Mouse (Mus musculus): Measurements from ENCODE around the gene Pde6h.
"Not testable (repeated sequence)": the region's sequence is repeated elsewhere in the genome, so short reads cannot be mapped to it uniquely, and the experiment has no call there.

Pde6h gene

DNA sequence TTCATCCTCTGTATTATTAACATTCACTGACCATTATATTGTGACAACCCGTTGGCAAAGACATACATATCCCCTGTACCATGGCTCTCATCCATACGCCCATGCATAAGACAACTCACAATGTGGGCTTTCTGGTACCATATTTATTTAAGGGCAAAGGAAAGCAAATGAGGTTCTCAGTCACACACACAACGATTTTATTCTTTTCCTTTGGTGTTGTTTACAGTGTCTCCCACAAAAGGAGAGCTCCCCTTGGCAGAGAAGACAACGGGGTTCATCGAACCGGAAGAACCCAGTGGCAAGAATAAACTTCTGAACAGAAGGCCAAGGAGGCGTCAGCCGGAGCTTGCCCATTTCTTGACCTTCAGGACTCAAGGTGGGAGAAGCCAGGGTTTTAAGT lies at the start of gene Pde6h:
Gene Pde6h, plus strand, starts transcription at position 301 of the 400 bp plus-strand sequence.
- no peak for DNase-seq

DNA sequence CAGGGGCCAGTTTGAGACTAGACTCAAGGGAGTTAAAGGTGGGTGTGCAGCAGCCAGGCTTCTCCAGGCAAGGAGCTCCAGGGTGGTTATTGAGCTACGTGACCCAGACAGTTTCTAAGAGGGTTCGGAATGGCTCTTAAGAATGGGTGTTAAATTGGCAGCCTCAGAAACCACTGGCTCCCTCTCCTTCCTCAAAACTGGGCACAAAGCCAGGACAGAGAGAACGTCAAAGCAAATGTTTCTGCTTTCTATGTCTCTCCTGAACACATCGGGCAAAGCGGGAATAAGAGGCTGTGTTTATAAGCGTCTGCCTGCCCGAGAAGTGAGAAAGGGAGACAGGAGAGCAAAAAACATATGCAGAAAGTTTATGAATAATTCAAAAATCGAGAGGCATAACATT lies 49.0 kb upstream of the Pde6h start:
- no peak for DNase-seq

DNA sequence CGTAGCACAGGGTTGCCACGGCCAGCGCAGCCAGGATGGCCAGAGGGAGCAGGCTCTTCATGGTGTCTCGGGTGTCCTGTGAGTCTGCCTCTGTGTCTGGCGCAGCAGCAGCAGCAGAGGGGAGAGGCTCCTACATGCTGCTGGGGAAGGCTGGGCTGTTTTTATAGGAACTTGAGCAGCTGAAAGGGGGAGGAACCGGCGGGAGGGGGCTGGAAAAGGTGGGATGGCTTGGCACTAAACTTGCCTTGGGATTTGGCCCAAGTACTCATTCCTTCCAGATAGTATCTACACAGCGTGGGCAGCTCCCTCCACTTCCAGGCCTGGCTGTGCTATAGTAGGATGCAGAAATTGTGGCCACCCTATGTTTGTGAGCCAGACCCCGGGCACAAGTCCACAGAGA lies 48.0 kb upstream of the Pde6h start, which contains the start of gene Mgp:
Gene Mgp, minus strand, starts transcription at position 154 of the 400 bp plus-strand sequence.
- no peak for DNase-seq

DNA sequence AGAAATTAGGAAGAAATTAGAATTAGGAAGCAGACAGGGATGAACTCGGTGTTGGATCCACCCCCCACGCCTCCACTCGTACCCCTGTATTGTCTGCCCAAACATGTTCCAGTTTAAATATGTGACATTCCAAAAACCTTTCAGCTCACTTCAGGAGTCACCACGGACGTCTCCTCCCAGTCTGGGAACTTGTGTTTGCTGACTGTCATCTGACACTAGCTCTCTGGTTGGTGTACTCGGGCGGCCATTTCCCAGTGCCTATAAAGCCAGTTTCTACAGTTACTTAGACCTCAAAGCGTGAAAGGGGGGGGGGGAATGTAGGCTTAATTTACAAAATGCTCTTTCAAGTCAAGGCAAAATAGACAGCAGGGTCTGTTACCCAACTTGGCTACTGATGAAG lies 42.0 kb upstream of the Pde6h start:
- no peak for DNase-seq

DNA sequence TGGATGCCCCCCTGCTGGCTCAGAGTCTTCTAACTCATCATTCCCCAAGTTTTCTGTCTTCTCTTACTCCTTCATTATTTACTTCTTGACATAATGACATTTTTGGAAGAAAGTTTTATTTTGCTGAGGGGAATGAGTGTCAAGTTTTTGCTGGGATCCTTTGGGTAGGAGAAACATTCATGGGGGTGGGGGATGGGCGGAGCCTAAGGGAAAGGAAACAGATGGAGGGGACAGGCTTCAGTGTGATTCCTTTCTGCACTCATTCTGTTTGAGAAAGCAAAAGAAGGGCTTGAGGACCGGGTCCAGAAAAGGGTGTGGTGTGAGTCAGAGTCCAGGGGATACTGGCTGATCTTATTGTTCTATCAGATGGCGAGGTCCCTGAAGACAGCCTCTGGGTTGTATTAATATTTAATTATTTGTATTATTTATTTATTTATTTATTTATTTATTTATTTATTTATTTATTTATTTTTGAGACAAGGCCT lies 40.2 kb upstream of the Pde6h start:
- DNase-seq: no peak

DNA sequence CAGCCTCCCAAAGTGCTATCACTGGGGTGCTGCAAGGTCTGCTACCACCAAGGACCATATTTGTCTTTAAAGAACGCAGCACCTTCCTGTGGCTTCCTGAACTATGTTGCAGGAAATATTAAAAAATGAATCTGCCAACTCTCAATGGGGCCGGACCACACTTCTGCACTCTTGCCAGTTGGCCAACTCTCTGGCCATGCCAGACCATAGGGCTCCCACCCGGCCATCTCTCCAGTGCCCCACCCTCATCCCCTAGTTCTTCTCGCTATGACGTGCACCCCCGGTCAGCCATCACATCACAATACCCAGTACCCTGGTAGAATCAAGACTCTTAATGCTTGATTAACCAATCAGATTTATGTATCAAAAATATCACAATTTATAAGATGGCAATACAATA lies 39.7 kb upstream of the Pde6h start:
- no peak for DNase-seq

DNA sequence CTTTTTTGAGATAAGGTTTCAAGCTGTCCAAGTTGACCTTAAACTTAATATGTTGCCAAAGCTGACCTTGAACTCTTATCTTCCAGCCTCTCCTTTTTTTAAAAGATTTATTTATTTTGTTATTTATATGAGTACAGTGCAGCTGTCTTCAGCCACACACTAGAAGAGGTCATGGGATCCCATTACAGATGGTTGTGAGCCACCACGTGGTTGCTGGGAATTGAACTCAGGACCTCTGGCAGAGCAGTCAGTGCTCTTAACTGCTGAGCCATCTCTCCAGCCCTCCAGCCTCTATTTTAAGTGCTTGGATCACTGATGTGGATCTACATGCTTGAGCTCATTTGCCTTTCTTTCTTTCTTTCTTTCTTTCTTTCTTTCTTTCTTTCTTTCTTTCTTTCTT lies 38.9 kb upstream of the Pde6h start:
- not testable (repeated sequence) for DNase-seq

DNA sequence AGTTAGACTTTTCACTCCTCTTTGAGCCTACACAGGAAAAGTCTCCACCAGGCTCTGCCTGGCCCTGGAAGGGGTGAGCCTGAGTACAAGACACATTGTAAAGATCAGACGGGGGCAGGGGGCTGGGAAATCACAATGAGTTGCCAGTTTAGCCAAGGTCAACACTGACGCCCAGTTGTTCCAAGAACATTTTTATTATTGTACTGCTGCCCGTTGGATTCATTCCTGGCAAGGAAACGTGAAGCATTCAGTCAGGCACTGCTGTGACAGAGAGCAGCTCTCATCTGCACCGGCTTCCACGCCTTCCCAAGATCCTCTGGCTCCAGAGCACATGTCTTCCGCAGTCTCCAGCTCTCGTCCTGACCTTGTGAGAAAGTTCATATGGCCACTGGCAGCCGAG lies 35.8 kb upstream of the Pde6h start:
- DNase-seq: no peak

DNA sequence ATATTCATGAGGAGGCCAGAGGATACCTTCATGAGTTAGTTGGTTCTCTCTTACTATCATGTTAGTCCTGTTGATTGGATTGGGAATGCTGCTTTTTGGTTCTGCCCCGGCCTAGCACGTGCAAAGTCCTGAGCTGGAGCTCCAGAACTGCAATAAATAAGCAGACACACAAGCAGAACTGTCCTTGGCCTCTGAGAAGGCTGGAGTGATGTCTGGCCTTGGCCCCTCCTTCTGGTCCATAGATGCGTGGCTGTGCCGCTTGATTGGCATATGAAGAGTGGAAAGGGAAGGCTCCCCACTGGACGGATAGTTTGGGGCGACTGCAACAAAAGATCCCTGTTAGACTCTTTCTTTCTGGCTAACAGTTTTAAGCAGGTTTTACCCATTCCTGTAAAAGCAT lies 34.6 kb upstream of the Pde6h start:
- DNase-seq: no peak

DNA sequence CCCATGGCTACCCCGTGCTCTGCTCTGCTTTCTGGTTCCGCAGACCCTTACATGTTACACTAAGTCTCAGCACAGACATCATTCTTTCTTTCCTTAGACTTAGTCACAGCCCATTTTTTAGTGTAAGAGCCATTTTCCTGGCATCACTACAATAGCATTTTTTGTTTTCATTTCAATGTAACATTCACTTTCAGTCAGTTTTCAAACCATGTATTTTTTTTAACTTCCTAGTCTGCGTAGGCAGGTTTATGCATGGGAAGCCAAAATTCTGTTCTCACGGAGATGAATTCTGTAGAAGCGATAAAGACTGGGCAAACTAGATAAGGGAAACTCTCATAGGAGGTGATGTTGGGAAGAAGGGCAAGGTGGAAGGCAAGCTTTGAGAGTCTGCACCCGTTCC lies 34.1 kb upstream of the Pde6h start:
- no peak for DNase-seq

DNA sequence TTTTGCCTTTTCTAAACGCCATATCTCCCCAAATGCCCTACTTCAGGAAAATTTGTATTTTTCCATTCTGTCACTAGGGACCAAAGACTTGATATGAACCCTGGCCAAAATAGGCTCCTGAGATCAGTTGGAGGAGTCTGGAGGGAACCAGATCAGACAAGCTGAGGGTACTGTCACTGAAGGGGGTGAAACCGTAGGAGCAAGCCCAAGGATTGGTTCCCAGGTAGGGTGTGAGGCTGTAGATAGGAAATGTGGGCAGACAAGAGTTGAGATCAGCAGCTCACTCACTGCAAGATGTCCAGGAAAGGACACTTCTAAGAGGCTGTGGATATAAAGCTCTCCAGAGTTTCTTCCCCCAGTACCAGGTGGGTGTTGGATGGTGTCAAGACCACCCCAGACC lies 31.6 kb upstream of the Pde6h start:
- no peak for DNase-seq

DNA sequence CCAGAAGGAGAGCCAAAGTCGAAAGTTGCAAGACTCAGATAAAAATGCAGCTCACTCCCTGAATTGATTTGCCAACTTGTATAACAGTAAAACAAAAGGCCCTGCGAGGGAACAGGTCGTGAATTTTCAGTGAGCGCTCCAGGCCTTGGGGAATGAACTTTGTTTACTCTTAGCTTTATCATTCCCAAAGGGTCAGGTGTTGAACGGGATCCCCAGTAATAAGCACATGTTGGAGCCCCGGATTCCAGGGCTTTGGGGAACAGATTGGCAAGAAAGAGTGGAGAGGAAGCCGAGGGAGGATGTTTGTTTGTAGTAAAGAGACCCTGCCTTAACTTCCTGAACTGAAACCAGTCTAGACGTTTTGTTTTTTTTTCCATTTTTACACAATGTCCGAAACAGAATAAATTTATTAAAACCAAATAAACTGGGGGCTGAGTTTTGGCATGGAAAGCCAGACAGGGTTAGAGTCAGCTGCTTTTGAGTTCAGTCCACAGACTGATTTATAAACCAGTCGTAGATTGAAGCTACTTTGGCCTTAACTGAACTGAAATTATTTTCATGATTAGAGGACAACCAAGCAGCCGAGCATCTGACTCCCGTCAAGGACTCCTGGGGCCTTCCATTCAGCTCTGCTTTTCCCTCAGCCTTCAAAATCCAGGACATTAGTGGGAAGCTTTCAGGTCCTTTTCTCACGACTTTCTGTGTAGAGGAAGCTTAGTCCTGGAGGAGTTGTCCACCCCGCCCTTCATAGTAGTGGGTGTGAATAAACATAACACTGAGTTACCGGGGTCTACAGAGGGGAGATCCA lies 28.9 kb upstream of the Pde6h start:
- no peak for DNase-seq

DNA sequence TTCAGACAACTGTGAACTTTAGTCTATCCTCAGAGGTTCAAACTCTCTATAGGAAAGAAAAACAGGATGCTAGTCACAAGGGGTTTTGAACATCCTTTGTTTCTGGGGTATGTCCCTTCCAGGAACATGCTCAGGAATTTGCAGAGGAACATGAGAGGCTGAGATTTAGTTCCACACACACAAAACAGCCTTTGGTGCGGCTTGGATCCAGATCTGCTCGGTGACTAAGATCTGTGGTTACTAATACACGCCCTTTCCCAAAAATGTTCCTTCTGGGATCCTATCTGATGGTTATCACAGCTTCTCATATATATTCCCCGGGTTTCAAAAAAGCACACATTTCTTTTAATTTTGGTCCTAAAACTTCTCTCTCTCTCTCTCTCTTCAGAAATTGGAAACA lies 25.8 kb upstream of the Pde6h start:
- no peak for DNase-seq

DNA sequence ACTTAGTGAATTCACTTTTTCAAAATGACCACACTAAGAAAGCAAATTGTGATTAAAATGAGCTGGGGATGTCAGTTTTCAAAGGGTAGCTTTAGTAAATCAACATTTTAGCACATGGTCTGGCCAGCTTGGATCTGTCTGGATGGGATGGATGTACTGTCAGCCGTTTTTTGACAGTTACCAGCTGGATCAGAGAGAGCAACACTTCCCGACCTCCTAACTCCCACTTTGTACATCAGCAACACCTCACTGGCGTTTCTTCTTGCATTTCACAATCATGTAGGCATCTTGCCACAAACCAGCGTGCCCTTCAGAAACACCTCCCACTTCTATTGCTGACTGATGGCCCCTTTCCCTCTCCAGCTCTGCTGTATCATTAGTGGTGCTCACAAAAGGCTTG lies 25.4 kb upstream of the Pde6h start:
- no peak for DNase-seq

DNA sequence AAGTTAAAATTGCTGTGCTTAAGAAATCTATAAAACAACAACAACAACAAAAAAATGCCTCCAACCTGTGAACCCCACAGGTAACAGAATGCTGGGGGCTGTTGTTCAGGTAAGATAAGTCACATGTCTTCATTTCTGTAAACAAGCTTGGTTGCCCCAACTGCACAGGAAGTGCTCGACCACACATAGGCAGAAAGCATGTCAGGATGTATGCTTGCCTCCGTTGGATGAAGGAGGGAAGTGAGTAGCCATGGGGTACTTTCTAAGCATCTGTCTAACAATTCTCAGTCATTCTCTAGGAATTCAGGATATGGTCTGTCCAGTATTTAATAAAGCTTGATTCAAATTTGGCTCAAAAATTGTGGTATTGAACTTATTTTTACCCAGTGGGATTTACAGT lies 24.7 kb upstream of the Pde6h start:
- no peak for DNase-seq

DNA sequence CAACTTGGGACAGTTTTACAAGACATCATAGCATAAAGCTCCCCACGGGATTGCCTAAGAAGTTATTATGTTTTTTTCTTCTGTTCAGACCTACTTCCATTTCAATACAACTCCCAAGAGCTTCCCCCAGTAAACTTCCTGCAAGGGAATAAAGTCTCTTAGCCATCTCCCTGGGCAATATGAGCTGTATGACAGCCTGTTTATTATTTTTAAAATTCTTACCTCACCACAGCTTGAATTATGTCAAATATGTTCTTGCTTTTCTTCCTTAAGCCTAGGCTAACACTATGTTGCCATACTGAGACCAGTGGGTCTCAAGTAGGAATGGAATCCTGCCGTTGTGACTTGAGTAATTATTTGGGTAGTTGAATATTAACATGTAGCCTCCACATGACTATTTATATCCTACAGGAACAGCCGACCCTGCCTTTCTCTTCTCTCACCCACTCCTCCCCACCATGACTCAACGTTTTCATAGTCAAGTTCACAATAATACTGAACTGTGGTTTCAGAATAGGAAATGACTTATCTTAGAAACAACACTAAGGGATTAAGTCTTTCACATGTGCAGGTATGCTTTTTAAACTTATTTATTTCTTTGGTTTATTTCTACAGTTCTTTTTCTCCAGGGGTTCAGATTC lies 23.1 kb upstream of the Pde6h start:
- DNase-seq: no peak

DNA sequence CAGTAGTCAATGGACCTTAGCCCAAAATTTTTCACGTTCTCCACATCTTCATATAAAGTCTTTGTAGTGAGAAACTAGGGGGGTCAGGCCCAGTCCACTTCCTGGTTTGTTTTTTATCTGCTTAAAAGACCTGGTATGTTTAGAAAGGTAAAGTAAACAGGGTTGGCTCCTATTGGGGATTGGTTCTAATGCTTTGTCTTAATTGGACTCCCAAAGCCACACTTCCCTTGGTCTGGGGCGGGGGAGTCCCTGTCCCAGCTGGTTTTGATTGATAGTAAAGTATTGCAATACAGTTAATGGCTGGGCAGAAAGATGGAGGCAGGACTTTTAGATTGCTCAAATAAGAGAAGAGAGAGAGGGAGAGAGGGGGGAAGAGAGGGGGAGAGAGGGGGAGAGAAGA lies 22.6 kb upstream of the Pde6h start:
- no peak for DNase-seq

DNA sequence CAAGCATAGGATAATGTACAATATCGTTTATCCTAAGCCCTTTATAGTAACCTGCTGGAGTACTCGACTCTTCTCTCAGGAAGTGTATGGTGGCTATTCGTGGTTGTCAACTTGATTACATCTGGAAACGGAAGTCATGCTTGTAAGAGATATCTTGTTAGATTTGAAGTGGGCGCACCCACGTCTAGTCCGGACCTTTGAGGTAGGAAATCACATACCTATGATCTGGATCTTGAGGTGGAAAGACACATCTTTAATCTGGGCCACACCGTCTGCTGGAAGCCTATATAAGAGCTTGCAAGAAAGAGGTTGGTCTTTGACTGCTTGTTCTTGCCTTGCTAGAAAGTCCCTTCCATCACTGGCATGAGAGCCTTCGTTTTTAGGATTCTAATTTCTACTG lies 21.1 kb upstream of the Pde6h start:
- DNase-seq: no peak

DNA sequence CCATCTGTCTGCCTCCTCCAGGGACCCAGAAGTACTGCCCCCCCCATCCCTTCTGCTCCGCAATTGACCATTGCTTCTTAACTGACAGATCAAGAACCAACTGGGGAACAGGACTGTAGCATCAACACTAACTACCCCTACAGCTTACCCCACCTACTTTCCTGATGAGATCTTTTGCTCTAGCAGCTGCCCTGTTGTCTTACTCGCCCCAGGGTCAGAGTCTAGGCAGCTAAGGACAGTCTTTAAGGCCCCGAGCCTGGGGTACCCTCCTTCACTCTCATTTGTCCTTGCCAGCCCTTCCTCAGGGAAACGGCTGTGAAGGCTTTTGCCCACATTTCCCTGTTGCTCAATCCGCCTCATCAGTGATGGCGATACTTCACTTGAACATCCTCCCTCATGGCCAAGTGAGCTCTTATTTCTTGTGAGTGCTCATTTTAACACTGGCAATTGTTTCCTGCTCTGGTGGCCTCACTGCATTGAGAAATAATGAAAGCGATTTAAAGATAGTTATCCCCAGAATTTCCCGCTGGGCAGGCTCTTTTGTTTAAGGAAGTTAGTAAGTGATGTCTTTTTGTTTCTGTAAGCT lies 19.7 kb upstream of the Pde6h start:
- no peak for DNase-seq

DNA sequence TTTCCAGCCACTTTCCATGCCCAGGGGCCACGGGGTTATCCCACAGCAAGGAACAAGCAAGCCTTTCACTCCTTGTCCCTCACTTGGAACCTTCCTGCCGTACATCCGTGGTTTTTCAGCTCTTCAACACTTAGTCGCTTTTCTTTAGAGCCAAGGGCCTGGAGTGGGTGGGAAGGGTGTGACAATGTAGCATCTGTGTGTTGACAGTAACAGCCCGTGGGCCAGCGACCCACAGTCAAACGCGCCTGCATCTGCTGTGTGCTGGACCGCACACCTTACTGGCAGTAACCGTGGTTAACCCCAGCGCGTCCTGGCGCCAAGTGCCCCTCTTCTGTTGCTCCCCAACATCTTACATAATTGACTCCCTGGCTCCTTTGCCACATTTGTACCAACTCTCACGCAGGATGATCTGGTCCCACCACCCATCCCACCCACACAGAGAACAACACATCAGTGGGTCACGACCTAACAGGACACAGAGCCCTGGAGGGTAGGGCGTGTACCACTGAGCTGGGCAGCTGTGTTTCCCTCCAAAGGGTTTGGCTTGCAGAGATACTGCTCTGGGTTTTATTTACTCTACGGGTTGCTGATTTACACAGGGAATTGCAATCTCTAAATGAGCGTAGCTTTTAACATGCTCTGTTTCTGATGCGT lies 17.2 kb upstream of the Pde6h start:
- DNase-seq: no peak

DNA sequence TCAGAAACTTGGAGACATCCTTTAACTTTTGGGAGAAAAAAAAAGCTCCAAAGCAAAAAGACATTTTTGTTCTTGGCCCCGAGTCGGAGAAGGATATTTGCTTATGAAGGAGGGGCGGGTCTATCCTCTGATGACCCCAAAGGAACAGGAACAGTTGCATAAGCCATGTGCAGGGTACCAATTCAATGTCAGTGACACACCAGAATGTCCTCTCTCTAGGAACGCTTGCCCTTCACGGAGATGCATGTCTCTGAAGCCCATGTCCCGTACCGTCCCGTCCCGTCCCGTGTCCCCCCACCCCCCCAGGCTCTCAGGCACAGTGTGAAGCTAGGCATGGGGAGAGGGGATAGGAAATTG lies 16.7 kb upstream of the Pde6h start:
- no peak for DNase-seq

DNA sequence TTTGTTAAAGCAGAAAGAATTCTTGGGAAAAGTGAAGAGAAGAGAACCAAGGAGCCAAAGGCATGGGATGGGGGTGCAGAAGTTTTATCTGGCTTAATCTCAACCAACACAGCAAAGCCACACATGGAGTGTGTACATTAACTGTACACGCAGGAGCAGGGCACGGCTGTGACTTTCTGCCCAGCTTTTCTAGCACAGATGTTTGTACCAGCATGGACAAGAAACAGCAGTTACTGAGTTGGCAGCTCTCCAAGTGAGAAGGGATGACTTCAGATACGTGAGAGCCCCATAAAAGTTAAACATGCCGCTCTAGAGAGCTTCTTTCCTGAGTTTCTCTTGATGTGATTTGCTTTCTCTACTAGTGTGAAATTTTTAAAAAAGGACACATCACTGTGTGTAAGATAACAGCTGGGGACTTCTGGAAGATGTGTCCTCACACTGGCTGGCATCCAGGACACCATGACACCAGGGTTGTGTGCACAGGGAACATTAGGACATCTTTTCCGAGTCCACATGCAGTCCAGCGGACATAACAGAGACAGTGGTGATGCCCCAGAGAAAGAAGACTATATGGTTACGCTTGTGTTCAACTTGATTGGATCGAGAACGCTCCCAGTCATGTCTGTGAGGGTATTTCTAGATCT lies 13.3 kb upstream of the Pde6h start:
- DNase-seq: no peak

DNA sequence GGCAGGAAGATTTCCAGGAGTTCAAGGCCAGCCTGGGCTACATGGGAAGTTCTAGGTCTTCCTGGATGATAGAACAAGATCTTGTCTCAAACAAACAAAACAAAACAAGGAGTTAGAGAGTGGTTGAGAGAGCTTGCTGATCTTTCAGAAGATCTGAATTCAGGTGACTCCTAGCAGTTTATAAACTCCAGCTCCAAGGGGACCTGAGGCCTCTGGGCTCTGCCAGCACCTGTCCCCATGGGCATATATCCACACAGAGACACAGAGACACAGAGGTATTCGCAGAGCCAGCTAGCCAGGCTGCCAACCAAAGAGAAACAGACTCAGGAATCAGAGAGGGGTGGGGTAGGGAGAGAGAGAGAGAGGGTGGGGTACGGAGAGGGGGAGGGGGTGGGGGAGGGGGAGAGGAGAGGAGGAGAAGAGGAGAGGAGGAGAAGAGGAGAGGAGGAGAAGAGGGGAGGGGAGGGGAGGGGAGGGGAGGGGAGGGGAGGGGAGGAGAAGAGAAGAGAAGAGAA lies 10.8 kb upstream of the Pde6h start:
- DNase-seq: no peak
